Mouse (Mus musculus) embryo, embryonic 11 days (tissue): ENCODE measurements around the gene Mturn.

ENCODE experiments used
- DNase-seq: peaks from one replicate; pipeline ENCODE4 v3.0.0-alpha.2; 2015

Gene Mturn

GRCm38 (mm10) chr6:54680891-54681745, at the start of gene Mturn:
TSS of gene Mturn (plus strand) at chr6:54681624.
- peak; percentile 97 for DNase-seq

GRCm38 (mm10) chr6:54639877-54640276, 41.5 kb upstream of the Mturn start:
- DNase-seq = no peak

- DNase-seq = no peak
Measured at GRCm38 (mm10) chr6:54641953-54642352, 39.5 kb upstream of the Mturn start.

GRCm38 (mm10) chr6:54643181-54643580, 38.2 kb upstream of the Mturn start:
- DNase-seq = no peak

- DNase-seq = no peak
Measured at GRCm38 (mm10) chr6:54655471-54656095, 25.8 kb upstream of the Mturn start.

- DNase-seq = no peak
Measured at GRCm38 (mm10) chr6:54657861-54658260, 23.6 kb upstream of the Mturn start.

GRCm38 (mm10) chr6:54669868-54670267, 11.6 kb upstream of the Mturn start:
- no peak for DNase-seq

- DNase-seq = no peak
Measured at GRCm38 (mm10) chr6:54672901-54673300, 8.5 kb upstream of the Mturn start.

GRCm38 (mm10) chr6:54679686-54680085, 1.7 kb upstream of the Mturn start:
- DNase-seq = no peak

GRCm38 (mm10) chr6:54681746-54682428, 463 bp downstream of the Mturn start:
- DNase-seq = peak; percentile 64

- DNase-seq = no peak
Measured at GRCm38 (mm10) chr6:54684085-54684484, 2.7 kb downstream of the Mturn start.

GRCm38 (mm10) chr6:54685103-54685502, 3.7 kb downstream of the Mturn start:
- DNase-seq = no peak

- no peak for DNase-seq
Measured at GRCm38 (mm10) chr6:54685716-54686395, 4.4 kb downstream of the Mturn start.

- no peak for DNase-seq
Measured at GRCm38 (mm10) chr6:54686946-54687737, 5.7 kb downstream of the Mturn start.

- DNase-seq = no peak
Measured at GRCm38 (mm10) chr6:54688467-54689323, 7.3 kb downstream of the Mturn start.

GRCm38 (mm10) chr6:54689686-54690085, 8.3 kb downstream of the Mturn start:
- no peak for DNase-seq

GRCm38 (mm10) chr6:54690838-54691237, 9.4 kb downstream of the Mturn start:
- DNase-seq = no peak

GRCm38 (mm10) chr6:54691368-54692116, 10.1 kb downstream of the Mturn start:
- DNase-seq = no peak

- no peak for DNase-seq
Measured at GRCm38 (mm10) chr6:54692201-54692600, 10.8 kb downstream of the Mturn start.

- DNase-seq = no peak
Measured at GRCm38 (mm10) chr6:54693286-54693685, 11.9 kb downstream of the Mturn start.
